Mouse (Mus musculus) hindlimb bud, embryonic 11.5 days (tissue): ENCODE data around the gene Ms4a12.
"Not testable (repeated sequence)": the region's sequence is repeated elsewhere in the genome, so short reads cannot be mapped to it uniquely, and the experiment has no call there.

Source experiments
- DNase-seq: peaks from one replicate; pipeline ENCODE4 v3.0.0-alpha.2; 2012; ENCODE audit warnings: low read depth, low spot score; ENCODE audit errors: extremely low spot score

Ms4a12 gene

DNA sequence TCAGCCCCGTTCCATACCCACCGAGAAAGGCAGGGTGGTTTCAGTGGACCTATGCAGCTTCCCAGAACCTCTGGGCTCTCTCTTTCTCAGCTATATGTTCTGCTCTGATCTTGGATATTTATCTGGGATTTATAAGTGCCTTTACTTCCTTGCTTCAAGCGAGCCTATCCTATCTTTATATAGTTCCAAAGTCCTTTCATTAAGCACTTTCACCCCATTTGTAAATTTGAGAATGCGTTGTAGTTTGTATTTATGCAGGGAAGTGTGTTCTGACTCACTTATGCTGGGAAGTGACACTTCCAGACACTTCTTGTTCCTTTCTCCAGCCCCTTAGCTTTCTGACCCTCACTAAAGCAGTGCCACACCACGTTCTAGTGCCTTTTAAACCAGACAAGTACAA is at the start of gene Ms4a12:
TSS of gene Ms4a12 (minus strand) at position 101 of the 400 bp plus-strand sequence.
- DNase-seq, result no peak

DNA sequence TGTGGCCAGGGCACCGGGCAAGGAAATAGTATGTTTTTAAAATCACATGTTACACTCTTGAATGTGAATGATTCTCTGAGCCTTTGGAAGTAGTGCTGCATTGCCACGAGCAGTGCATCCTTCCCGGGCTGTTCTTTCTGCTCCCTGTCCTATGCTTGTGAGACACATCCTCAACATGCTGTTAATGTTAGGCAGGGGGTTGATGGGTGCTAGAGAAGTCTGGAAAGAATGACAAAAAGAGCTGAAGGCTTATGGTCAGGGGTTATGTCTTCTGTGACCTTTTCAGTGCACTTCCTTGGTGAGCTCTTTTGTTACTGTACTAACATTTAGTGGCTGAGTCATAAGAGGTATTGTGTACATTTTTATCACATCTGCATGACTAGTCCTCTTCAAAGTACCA is 48.0 kb upstream of the Ms4a12 start:
- DNase-seq, result no peak

DNA sequence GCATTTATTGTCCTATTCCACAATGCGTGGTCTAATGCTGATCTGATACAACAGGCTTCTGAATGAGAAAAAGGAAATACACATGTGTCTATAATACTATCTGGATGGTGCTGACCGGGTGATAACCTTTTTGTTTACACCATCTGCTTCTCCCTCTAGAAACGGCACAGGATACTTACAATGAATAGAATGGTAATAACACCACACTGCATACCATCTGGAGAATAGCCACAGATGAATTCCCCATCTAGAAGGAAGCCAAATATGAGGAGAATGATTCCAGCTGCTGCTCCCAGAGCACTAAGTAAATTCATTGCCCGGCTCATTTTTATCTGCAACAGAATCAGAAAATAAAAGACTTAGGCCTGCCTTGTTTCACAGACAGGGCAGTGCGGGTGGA is 44.2 kb upstream of the Ms4a12 start:
- no peak for DNase-seq

DNA sequence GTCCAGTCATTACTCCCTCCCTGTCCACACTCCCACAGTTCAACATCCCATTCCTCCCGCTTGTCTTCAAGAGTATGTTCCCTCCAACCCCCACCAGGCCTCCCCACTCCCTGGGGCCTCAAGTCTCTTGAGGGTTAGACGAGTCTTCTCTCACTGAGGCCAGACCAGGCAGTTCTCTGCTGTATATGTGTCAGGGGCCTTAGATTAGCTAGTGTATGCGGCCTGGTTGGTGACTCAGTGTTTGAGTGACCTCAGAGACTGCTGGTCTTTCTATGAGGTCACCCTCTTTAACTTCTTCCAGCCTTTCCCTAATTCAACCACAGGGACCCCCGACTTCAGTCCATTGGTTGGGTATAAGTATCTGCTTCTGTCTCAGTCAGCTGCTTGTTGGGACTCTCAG is 34.7 kb upstream of the Ms4a12 start:
- DNase-seq, result no peak

DNA sequence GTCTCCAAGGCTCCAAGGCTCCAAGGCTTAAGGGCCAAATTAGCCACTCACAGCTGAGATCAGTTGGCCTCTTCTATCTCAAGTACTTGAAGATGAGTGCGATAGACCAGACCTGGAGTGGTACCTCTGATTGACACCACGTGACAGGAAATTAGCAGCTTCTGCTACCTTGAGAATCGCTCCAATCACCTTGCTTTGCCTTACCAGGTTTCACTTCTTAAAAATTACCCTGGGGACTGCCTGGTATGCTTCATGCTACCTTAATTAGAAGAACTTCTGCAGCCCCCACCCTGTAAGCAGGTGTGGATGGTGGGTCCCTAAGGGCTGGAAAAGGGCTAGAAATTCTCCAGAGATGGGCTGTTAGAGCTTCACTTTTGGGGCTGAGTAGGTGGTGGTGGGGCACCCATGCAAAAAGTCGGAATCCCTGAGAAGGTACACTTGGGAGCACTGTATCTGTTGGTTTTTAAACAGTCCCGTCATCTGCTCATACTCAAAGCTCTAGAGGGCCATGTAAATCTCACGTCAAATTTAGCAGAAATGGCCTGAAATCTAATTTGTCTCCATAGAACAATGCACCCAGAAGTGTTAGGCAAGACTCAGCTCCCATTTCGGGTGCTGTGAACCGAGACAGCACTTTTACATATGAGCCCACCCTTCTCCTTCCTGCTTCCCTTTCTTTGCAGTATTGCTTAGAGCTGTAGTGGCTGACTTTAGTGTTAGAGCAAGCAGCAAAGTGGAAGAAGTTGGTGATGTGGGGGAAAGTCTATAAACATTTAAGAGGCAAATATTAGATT is 34.0 kb upstream of the Ms4a12 start, which contains the start of gene Ms4a1:
TSS of gene Ms4a1 (minus strand) at position 190 of the 794 bp plus-strand sequence.
- DNase-seq, result no peak

DNA sequence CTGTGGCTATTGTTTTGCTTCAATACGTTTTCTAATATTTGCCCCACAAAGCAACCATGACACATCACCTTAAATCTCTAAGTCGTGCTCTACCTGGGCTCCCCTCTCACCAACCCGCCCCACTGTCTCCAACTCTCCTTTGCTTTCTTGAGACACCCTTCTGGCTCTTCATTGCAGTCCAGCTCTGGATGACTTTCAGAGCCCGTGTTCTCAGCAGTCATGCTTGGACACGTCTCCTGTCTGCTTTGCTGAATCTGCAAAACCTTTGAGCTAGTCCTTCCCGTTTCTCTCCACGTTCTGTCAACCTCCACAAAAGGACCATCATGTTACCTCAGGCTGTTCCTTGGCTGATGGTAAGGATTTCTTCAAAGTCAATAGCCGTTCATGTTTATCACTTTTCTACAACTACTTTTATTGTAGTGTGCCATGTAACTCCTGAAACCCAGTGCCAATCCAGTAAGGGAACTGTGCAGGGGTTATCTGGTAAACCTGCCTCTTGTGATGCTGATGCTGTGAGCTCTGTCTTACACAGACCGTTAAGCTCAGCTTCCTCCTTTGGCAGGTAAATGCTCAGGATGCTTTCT is 32.4 kb upstream of the Ms4a12 start:
- DNase-seq, result no peak

DNA sequence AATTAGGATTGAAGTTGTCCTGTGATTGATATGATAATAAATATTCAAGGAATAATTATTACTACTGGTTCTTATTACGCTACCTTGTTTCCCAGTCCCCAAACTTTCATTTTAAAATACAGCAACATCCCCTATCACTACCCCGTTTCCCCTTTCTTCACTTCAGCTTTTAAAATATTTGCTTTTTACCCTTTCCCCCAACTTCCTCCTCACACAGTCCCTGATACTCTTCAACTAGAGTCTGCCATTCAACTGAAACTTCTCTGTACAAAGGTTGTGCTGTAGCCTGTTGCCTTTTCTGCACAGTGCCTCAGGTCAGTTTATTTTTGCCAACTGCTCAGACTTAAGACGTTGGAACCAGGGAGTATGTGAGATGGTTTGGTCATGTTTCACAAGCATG is 31.3 kb upstream of the Ms4a12 start:
- no peak for DNase-seq

DNA sequence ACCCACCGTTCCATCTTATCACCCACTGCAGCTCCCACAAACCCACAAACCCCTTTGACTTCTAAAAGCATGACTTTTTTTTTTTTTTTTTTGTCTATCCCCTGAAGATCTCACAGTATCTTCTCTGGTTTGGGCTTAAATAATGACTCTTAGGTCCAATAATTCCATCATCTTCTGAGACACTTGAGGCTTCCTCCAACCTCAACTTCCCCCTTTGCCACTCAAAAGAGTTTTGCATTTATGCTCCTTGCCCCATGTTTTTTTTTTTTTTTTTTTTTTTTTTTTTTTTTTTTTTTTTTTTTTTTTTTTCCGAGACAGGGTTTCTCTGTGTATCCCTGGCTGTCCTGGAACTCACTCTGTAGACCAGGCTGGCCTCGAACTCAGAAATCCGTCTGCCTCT is 30.7 kb upstream of the Ms4a12 start:
- DNase-seq, result not testable (repeated sequence)

DNA sequence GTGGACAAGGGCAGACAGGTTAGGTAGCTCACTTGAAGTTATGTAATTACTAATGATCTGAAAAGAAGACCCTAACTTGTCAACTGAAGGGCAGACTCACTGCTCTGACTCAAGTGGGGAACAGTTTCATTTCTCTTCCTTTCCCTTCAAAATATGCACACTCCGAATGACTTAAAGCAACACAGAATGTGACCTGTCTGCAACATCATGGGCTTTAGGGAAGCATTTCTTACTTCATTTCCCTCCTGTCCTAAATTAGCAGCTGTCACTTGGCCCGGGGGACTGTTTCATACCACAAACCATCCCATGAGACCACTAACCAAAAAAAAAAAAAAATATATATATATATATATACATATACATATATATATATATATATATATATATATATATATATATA is 29.3 kb upstream of the Ms4a12 start:
- no peak for DNase-seq

DNA sequence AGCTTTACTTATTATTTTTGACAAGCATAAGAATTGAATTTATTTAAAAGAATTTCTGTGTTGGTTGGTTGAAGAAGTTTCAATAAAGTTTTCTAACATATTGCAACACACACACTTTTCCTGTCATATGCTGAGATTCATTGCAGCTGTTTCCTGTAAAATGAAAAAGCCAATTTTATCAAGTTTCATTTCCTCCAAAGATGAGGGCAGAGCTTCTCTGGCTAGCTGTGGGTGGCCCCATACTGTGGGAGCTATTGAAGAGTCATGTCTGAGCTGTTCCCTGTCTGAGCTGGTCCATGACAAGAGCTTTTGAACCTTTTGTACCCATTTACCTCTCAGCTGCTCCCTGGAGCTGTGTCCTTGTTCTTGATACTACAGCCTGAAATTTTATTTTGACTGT is 12.0 kb upstream of the Ms4a12 start:
- DNase-seq, result no peak

DNA sequence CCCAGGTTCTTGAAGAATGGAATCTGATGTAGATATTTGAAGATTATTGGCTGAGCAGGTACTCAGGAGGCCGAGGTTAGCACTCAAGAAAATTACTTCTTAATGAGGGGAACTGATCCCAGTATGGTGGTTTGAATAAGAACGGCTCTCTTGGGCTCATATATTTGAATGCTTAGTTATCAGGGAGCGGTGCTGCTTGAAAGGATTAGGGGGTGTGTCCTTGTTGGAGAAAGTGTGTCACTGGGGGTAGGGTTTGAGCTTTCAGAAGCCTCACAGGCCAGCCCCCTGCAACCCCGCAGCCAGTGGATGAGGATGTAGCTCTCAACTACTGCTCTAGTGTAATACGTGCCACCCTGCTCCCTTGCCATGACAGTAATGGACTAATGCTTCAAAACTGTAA is 10.3 kb upstream of the Ms4a12 start:
- no peak for DNase-seq

DNA sequence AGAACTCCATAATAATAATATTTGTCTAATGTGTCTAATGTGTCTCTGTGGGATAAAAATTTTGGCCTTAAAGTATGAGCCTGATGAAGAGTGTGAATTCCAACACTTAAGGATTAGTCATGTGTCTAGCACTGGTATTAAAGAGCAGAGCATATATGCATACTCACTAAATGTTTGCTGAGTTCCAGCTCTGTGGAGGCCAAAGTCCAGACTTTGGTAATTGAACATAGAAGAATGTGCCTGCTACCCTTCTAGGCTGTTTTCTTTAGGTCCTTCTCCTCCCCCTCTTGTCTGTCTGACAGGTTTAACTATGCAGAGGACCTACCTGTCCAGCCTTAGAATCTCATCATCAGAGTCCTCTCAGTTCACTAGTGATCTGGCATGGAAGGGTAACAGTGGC is 3.6 kb upstream of the Ms4a12 start:
- no peak for DNase-seq

DNA sequence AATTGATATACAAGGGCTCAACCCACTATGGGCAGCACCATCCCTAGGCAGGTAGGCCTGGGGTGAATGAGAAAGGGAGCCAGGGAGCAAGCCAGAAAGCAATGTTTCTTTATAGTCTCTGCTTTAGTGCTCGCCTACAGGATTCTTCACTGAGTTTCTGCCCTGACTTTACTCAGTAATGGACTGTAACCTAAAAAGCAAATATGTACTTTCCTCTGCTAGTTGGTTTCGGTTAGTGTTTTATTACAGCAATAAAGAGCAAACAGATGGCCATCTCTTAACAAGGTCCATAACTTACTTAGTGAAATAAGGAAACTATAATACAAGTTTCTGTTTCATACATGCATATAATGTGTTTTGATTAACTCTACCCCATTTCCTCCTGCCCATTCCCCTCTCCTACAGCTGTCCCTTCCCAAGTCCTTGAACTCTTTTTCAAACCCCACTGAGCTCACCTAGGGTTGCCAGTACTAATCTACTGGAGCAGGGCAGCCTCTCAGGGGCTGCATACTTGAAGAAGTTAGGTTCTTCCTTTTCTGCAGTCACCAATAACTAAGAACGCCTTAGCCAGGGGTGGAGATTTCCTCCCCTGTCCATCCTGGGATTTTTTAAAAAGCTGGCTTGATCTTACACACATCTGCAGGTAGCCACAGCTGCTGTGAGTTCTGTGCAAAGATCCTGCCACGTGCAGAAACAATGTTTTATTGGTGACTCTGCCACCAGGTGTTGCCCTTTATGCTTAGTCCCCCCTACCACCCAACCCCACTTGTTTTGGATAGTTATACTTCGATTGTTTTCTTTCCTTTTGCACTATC is 2.9 kb upstream of the Ms4a12 start:
- no peak for DNase-seq

DNA sequence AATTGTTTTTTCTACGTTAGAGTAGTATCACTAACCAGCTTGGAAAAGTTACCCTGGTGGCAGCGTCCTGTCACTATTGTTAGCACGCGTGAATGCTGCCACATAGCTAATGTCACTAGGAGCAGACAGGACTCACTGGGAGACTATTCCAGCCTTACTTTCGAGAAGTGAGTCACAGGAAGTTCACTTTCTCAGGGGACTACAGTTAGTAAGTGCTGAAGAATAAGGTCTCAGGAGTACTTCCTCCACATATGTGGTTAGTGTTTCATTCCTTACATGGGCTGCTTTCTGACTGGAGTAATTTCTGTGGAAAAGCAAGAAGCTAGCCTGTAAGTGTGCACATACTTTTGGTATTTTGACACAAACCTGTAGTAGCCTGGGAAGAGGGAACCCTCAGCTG is 2.0 kb upstream of the Ms4a12 start:
- no peak for DNase-seq

DNA sequence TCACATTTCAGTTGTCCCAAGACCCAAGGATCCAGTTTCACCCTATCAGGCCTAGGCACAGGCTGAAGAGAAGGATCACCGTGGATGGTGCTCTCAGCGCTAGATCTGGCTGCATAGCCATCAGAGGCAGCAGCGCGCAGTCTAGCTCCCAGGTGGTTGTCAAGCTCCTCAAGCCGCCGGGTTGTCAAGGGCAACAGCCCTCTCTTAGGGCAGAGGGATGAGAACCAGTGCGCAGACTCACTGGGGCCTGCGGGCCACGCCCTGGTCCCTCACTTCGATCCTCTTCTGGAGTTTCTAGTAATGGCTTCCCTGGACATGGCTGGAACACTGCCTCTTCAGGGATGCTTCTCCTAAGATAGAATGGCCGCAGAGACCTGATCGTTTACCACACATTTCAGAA is 35.7 kb downstream of the Ms4a12 start, which contains the start of gene Ms4a13:
TSS of gene Ms4a13 (minus strand) at position 192 of the 400 bp plus-strand sequence.
- no peak for DNase-seq

DNA sequence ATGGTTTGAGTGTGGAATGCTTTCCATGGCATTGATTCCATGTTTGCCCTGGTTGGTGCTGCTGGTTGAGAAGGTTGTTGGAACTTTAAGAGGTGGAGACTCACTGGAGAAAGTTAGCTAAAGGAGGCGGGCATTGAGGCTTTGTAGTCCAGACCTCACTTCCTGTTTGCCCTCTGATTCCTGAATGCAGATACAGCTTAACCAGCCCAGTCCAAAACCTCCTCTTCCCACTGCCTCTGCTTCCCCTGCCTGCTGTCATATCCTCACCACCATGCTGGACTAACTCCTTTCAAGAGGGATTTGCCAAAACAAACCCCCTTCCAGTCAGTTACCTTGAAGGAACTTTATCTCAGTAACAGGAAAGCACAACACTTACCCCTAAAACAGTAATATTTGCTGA is 39.7 kb downstream of the Ms4a12 start:
- no peak for DNase-seq

DNA sequence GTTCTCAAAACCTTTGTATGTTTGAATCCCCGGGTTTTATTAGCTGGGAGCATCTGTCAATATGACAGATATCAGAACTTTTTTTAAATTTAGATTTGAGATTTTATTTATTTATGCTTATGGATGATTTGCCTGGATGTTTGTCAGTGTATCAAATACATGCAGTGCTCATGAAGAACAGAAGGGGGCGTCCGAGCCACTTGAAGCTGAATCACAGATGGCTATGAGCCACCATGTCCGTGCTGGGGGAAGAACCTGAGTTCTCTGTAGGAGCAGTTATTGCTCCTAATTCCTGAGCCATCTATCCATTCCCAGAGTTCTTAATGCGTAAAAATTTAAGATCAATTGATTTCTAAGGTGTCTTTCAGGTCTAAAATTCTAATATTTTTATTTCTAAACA is 48.1 kb downstream of the Ms4a12 start:
- DNase-seq, result no peak

DNA sequence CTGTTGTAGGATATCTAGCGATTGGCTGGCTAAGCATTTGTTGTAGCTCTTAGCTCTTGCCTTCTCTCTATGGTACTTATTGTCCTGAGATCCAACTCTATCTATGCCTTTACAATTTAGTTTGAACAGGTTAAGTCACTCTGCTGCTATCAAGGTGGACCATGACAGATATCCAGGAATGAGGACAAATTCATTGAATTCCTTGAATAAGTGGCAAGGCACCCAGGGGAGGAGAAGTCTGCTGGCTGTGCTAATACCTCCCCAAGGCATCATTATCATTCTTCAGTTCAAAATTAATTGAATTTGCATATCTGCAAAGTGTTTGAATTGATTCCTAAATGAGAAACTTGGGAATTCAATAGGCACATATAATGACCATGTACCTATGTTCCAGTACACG is 54.8 kb downstream of the Ms4a12 start:
- no peak for DNase-seq

DNA sequence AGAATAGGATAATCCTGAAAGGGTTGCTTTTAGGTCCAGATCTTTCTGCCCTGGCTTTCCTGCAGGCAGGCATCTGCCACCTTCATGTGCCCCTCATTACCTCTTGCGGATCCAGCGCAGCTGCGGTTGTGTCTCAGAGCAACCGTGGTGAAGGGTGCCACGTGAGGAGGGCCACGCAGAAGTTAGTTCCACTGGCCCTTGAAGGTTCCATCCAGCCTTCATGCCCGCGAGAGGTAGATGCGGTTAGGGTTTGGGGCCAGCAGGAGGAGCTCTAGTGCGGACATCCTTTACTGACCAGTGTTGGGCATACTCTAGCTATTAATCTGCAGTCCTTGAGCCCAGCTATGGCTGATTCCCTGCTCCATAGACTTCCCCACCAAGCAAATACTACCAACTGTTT is 67.1 kb downstream of the Ms4a12 start, which contains the start of gene 1700025F22Rik:
TSS of gene 1700025F22Rik (minus strand) at position 149 of the 400 bp plus-strand sequence.
- DNase-seq, result no peak
